Comparison of ENCODE assay signal across 9 mouse cellular contexts in genomic region chr8:113848081-113848652, GRCm38 (mm10). TPM values are rescaled to one million over a fixed set of nuclear protein-coding genes. Genes with fewer than 3 reads are reported as not detected.
DNase-seq lines count a peak whose midpoint lies in the region; ATAC-seq lines count a peak whose summit lies in the region.
"Had no signal": no experiment of that assay in that cellular context is flagged by ENCODE, and none has a peak within 500 bp of the region (broad histone marks: within the 10 kb centered on the region; RNA-seq: fewer than 3 reads in every experiment).

No protein-coding gene starts in this region.

- H3K27me3 ChIP-seq in heart, embryonic 12.5 days (replicated peaks) = peaks cover 52% of the 10 kb centered on the region
- no peaks in the 10 kb centered on the region for H3K27me3 ChIP-seq in forebrain, embryonic 14.5 days (replicated peaks; ENCODE audit: control insufficient read depth, insufficient read depth, low read length)
- H3K27me3 ChIP-seq in liver, embryonic 15.5 days = peaks cover 38% of the 10 kb centered on the region

- H3K9ac ChIP-seq in heart, embryonic 12.5 days = peak overlapping the region; percentile 63
- H3K9ac ChIP-seq in forebrain, embryonic 14.5 days (ENCODE audit: low read length) = peak overlapping the region; percentile 85
- no peak overlapping the region for H3K9ac ChIP-seq in liver, embryonic 15.5 days

- peaks cover 3% of the 10 kb centered on the region; the same call in 1 of the 2 replicates for H3K9me3 ChIP-seq in heart, embryonic 12.5 days (replicated peaks)
- 0 out of 2 replicates have a peak, but pooled peaks cover 3% of the 10 kb centered on the region for H3K9me3 ChIP-seq in forebrain, embryonic 14.5 days (replicated peaks; ENCODE audit: control insufficient read depth, low read length)
- no peaks in the 10 kb centered on the region for H3K9me3 ChIP-seq in liver, embryonic 15.5 days (replicated peaks)

- peaks cover 12% of the 10 kb centered on the region for H3K4me1 ChIP-seq in heart, embryonic 12.5 days (replicated peaks)
- peaks cover 23% of the 10 kb centered on the region for H3K4me1 ChIP-seq in forebrain, embryonic 14.5 days (ENCODE audit: control insufficient read depth, insufficient read depth, low read length)
- H3K4me1 ChIP-seq in liver, embryonic 15.5 days (replicated peaks) = no peaks in the 10 kb centered on the region

- no peak; the same call in 1 of the 2 replicates for ATAC-seq in heart, embryonic 12.5 days (ENCODE audit: insufficient number of reproducible peaks, low FRiP score)
- ATAC-seq in forebrain, embryonic 14.5 days = peak; percentile 53
- no peak for ATAC-seq in liver, embryonic 15.5 days (ENCODE audit: insufficient read depth)
- ATAC-seq in megakaryocyte, adult 5-6 weeks (ENCODE audit: poor library complexity, severe bottlenecking) = no peak

- DNase-seq in heart, postnatal 25 days (ENCODE audit: low spot score) = no peak
- DNase-seq in ES-CJ7 (ENCODE audit: low read depth, low spot score) = peak; percentile 10
- peak; percentile 57 for DNase-seq in forebrain, embryonic 14.5 days (ENCODE audit: low spot score)
- DNase-seq in layer of hippocampus, postnatal 14 days (ENCODE audit: low spot score in 2 of 2) = no peak
- no peak for DNase-seq in spleen, postnatal 4 days (ENCODE audit: low spot score in 2 of 2)

- intact Hi-C loops in heart, postnatal 25 days (cut with DNase I) = no loop called here

- no peaks in the 10 kb centered on the region for H3K36me3 ChIP-seq in heart, embryonic 12.5 days
- no peaks in the 10 kb centered on the region for H3K36me3 ChIP-seq in forebrain, embryonic 14.5 days (ENCODE audit: control insufficient read depth, insufficient read depth, low read length)
- H3K36me3 ChIP-seq in liver, embryonic 15.5 days (replicated peaks) = no peaks in the 10 kb centered on the region
- H3K36me3 ChIP-seq: G1E had no signal

- WGBS in heart, embryonic 12.5 days = 2% methylated on average over 50 of the region's 50 CpGs
- WGBS in forebrain, embryonic 14.5 days = under 1% methylated on average over 49 of the region's 50 CpGs
- 1% methylated on average over 47 of the region's 50 CpGs for WGBS in liver, embryonic 15.5 days (ENCODE audit: insufficient replicate concordance)

- no peak overlapping the region for H3K27ac ChIP-seq in heart, embryonic 12.5 days (ENCODE audit: poor library complexity, severe bottlenecking)
- H3K27ac ChIP-seq in forebrain, embryonic 14.5 days (ENCODE audit: low read depth, low read length) = peak overlapping the region; percentile 83
- no peak overlapping the region for H3K27ac ChIP-seq in liver, embryonic 15.5 days (replicated peaks)

- peak overlapping the region; percentile 99 for H3K4me2 ChIP-seq in heart, embryonic 12.5 days
- peak overlapping the region; percentile 98 for H3K4me2 ChIP-seq in forebrain, embryonic 14.5 days (ENCODE audit: low read length)
- H3K4me2 ChIP-seq in liver, embryonic 15.5 days = peak overlapping the region; percentile 15

- peak overlapping the region; percentile 58 for H3K4me3 ChIP-seq in heart, embryonic 12.5 days
- peak overlapping the region; percentile 61 for H3K4me3 ChIP-seq in forebrain, embryonic 14.5 days (ENCODE audit: low read depth, low read length)
- no peak overlapping the region for H3K4me3 ChIP-seq in liver, embryonic 15.5 days (replicated peaks)

RNA-seq across cellular contexts. Expression of gene Adamts18, which starts 0.4 kb away (rescaled TPM):
- polyA plus RNA-seq in heart, embryonic 12.5 days (2016; fragmentation: Nextera tagmentation; extraction: Ambion mirVana) = 0.50 and 0.89 TPM in 2 replicates
- total RNA-seq in heart, postnatal 25 days (2021) = not detected
- 8.8 and 13.3 TPM in 2 replicates for polyA plus RNA-seq in forebrain, embryonic 14.5 days (2014; fragmentation: Nextera tagmentation; extraction: Ambion mirVana)
- 0.02 and 0.18 TPM in 2 replicates for polyA plus RNA-seq in liver, embryonic 15.5 days (2015; fragmentation: Nextera tagmentation; extraction: Ambion mirVana)
- total RNA-seq in megakaryocyte, adult 5-6 weeks (2015) = not detected in 2 replicates
- 0.07 TPM in 1 of 2 replicates, not detected in the other for total RNA-seq in megakaryocyte, adult 5-6 weeks (2017)
- total RNA-seq in layer of hippocampus, postnatal 14 days (2021) = 1 to 10 TPM; 5.9 to 7.1 TPM
- polyA plus RNA-seq: G1E had no signal

Comparison
In these comparisons a context has a peak if more than half of its experiments do, and no peak if none do; other contexts are left out.
1. H3K4me2 ChIP-seq: peak in every context shown above with its lines; median percentile 99 in heart, embryonic 12.5 days; 98 in forebrain, embryonic 14.5 days; 15 in liver, embryonic 15.5 days.
2. DNase-seq: peak in ES-CJ7 (single experiment) and forebrain, embryonic 14.5 days (single experiment); none in heart, postnatal 25 days (single experiment), layer of hippocampus, postnatal 14 days (0 of 2) and spleen, postnatal 4 days (0 of 2).
3. RNA of gene Adamts18, which starts 0.4 kb away (total RNA-seq): 5.9 to 7.1 TPM in layer of hippocampus, postnatal 14 days; 0.07 TPM in megakaryocyte, adult 5-6 weeks and not detected in heart, postnatal 25 days; every median in the first group is over 4 times any median in the second.